11 mouse cellular contexts compared by ENCODE assay signal in the genomic region with DNA sequence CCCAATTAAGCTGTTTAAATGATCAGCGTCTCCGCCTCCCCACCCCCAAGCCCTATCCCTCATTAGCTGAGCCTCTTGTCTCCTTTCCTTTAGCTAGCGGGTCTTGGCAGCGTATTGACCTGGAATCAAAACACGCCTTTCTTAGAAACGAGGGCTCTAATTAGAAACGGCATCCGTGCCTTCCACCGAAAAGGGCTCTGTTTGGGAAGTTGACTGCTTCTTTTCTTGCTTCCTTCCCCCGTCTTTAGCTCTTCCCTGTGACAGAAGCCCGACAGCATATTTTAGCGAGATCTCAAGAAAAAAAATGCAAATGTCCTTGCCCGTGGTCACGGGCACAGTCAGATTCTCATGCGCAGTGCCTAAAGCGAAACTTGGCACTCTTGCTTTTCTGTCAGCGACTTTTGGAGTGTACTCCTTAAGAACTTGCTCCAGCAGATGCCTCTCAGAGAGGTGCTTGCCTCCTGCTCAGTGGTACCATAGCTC. TPM values are rescaled to one million over a fixed set of nuclear protein-coding genes. Genes with fewer than 3 reads are reported as not detected.
DNase-seq lines count a peak whose midpoint lies in the region; ATAC-seq lines count a peak whose summit lies in the region.
"Had no signal": no experiment of that assay in that cellular context is flagged by ENCODE, and none has a peak within 500 bp of the region (broad histone marks: within the 10 kb centered on the region; RNA-seq: fewer than 3 reads in every experiment).

No protein-coding gene starts in this region.

- 0 out of 2 replicates have a peak overlapping the region, but pooled peaks have one; percentile 13 for H3K4me2 ChIP-seq in midbrain, embryonic 12.5 days (replicated peaks)
- no peak overlapping the region for H3K4me2 ChIP-seq in midbrain, embryonic 11.5 days
- peak overlapping the region; percentile 44 for H3K4me2 ChIP-seq in forebrain, embryonic 14.5 days (ENCODE audit: low read length)
- H3K4me2 ChIP-seq: limb, embryonic 12.5 days had no signal

- WGBS in midbrain, embryonic 12.5 days: 73% methylated on average over 17 of the region's 17 CpGs
- 86% methylated on average over 17 of the region's 17 CpGs for WGBS in midbrain, embryonic 11.5 days
- 7% methylated on average over 17 of the region's 17 CpGs for WGBS in forebrain, embryonic 14.5 days

- no peaks in the 10 kb centered on the region for H3K36me3 ChIP-seq in midbrain, embryonic 12.5 days
- no peaks in the 10 kb centered on the region for H3K36me3 ChIP-seq in midbrain, embryonic 11.5 days (ENCODE audit: control insufficient read depth, insufficient read depth, low read length)
- no peaks in the 10 kb centered on the region for H3K36me3 ChIP-seq in forebrain, embryonic 14.5 days (ENCODE audit: control insufficient read depth, insufficient read depth, low read length)
- H3K36me3 ChIP-seq: limb, embryonic 12.5 days had no signal

- peaks cover 33% of the 10 kb centered on the region for H3K4me1 ChIP-seq in midbrain, embryonic 12.5 days
- peaks cover 4% of the 10 kb centered on the region; the same call in 1 of the 2 replicates for H3K4me1 ChIP-seq in midbrain, embryonic 11.5 days (ENCODE audit: control insufficient read depth, insufficient read depth, low read length)
- peaks cover 26% of the 10 kb centered on the region for H3K4me1 ChIP-seq in forebrain, embryonic 14.5 days (ENCODE audit: control insufficient read depth, insufficient read depth, low read length)

- DNase-seq in midbrain, embryonic 11.5 days (ENCODE audit: low spot score, missing footprints): no peak
- DNase-seq in forebrain, embryonic 14.5 days (ENCODE audit: low spot score): peak; percentile 93
- DNase-seq in left cerebral cortex, postnatal 14 days (ENCODE audit: low spot score in 2 of 2): peak; percentile 34 to 73
- peak; percentile 7 to 17 for DNase-seq in right cerebral cortex, postnatal 36 days (ENCODE audit: low spot score in 2 of 2)
- DNase-seq in kidney, postnatal 25 days: no peak
- no peak for DNase-seq in gastrocnemius, adult 18-20 months (ENCODE audit: low spot score)
- DNase-seq: lung, adult 2 months had no signal

- H3K27ac ChIP-seq in midbrain, embryonic 12.5 days (replicated peaks): 0 out of 2 replicates have a peak overlapping the region, but pooled peaks have one; percentile 17
- no peak overlapping the region for H3K27ac ChIP-seq in midbrain, embryonic 11.5 days (ENCODE audit: low read depth, low read length)
- H3K27ac ChIP-seq in forebrain, embryonic 14.5 days (ENCODE audit: low read depth, low read length): peak overlapping the region; percentile 60; the same call in 1 of the 2 replicates
- H3K27ac ChIP-seq: limb, embryonic 12.5 days had no signal

- intact Hi-C loops in left cerebral cortex, postnatal 14 days (cut with DNase I): no loop called here

- no peak overlapping the region for H3K4me3 ChIP-seq in midbrain, embryonic 12.5 days
- H3K4me3 ChIP-seq in midbrain, embryonic 11.5 days (ENCODE audit: low read depth, low read length): no peak overlapping the region
- H3K4me3 ChIP-seq in forebrain, embryonic 14.5 days (ENCODE audit: low read depth, low read length): peak overlapping the region; percentile 5; the same call in 1 of the 2 replicates
- H3K4me3 ChIP-seq: limb, embryonic 12.5 days had no signal

- 0 out of 2 replicates have a peak, but pooled peaks cover 10% of the 10 kb centered on the region for H3K9me3 ChIP-seq in midbrain, embryonic 12.5 days
- H3K9me3 ChIP-seq in midbrain, embryonic 11.5 days (ENCODE audit: control insufficient read depth, low read length): peaks cover 5% of the 10 kb centered on the region; the same call in 1 of the 2 replicates
- no peaks in the 10 kb centered on the region for H3K9me3 ChIP-seq in forebrain, embryonic 14.5 days (replicated peaks; ENCODE audit: control insufficient read depth, low read length)

- H3K27me3 ChIP-seq in midbrain, embryonic 12.5 days: no peaks in the 10 kb centered on the region
- H3K27me3 ChIP-seq in midbrain, embryonic 11.5 days (ENCODE audit: control insufficient read depth, insufficient read depth, low read length): no peaks in the 10 kb centered on the region
- H3K27me3 ChIP-seq in forebrain, embryonic 14.5 days (replicated peaks; ENCODE audit: control insufficient read depth, insufficient read depth, low read length): no peaks in the 10 kb centered on the region
- H3K27me3 ChIP-seq: CH12.LX; limb, embryonic 12.5 days had no signal

- no peak for ATAC-seq in midbrain, embryonic 12.5 days (ENCODE audit: low FRiP score, low read depth)
- no peak for ATAC-seq in midbrain, embryonic 11.5 days (ENCODE audit: low FRiP score)
- peak; percentile 73 for ATAC-seq in forebrain, embryonic 14.5 days

- no peak overlapping the region for H3K9ac ChIP-seq in midbrain, embryonic 12.5 days (replicated peaks)
- no peak overlapping the region for H3K9ac ChIP-seq in midbrain, embryonic 11.5 days (ENCODE audit: low read length)
- H3K9ac ChIP-seq in forebrain, embryonic 14.5 days (ENCODE audit: low read length): no peak overlapping the region
- H3K9ac ChIP-seq: limb, embryonic 12.5 days had no signal

RNA-seq across cellular contexts. Expression of a gene that starts 10.3 kb away (rescaled TPM):
- 2.2 and 2.4 TPM in 2 replicates for polyA plus RNA-seq in midbrain, embryonic 12.5 days (2016; fragmentation: Nextera tagmentation; extraction: Ambion mirVana)
- polyA plus RNA-seq in midbrain, embryonic 11.5 days (2014; fragmentation: Nextera tagmentation; extraction: Ambion mirVana): 1.9 and 2.7 TPM in 2 replicates
- 0.89 and 1.1 TPM in 2 replicates for polyA plus RNA-seq in forebrain, embryonic 14.5 days (2014; fragmentation: Nextera tagmentation; extraction: Ambion mirVana)
- under 1 TPM; 0.26 to 0.30 TPM for total RNA-seq in left cerebral cortex, postnatal 14 days (2021)
- not detected for total RNA-seq in gastrocnemius, adult 18-20 months (2021)
- total RNA-seq: CH12.LX; gastrocnemius, adult 8-10 months had no signal

Comparison
In these comparisons a context has a peak if more than half of its experiments do, and no peak if none do; other contexts are left out.
1. DNase-seq: peak in forebrain, embryonic 14.5 days (single experiment), left cerebral cortex, postnatal 14 days (2 of 2) and right cerebral cortex, postnatal 36 days (2 of 2); none in midbrain, embryonic 11.5 days (single experiment), kidney, postnatal 25 days (0 of 2) and gastrocnemius, adult 18-20 months (single experiment).